Mouse (Mus musculus): Measurements from ENCODE around the gene Rab25. TPM values are rescaled to one million over a fixed set of nuclear protein-coding genes. Genes with fewer than 3 reads are reported as not detected.

The Rab25 gene
- polyA plus RNA-seq, 1 experiment from 2014 or later: 0.70 TPM

GRCm38 (mm10) chr3:88538271-88539145 lies 9.6 kb downstream of the Rab25 start:
- Histone ChIP-seq H3K36me3 (peaks cover 15% of the 10 kb centered on the region; the same call in 1 of the 2 replicates), H3K4me3 (no peak overlapping the region), H3K4me1 (peaks cover 55% of the 10 kb centered on the region), H3K4me2 (no peak overlapping the region), H3K9ac (0 out of 2 replicates have a peak overlapping the region, but pooled peaks have one; percentile 6), H3K27ac (no peak overlapping the region), H3K9me3 (replicated peaks) (no peaks in the 10 kb centered on the region), H3K27me3 (replicated peaks) (peaks cover 12% of the 10 kb centered on the region; the same call in 1 of the 2 replicates)
- 62% methylated on average over 9 of the region's 9 CpGs for WGBS (ENCODE audit: insufficient replicate concordance)
- ATAC-seq: no peak

DNA sequence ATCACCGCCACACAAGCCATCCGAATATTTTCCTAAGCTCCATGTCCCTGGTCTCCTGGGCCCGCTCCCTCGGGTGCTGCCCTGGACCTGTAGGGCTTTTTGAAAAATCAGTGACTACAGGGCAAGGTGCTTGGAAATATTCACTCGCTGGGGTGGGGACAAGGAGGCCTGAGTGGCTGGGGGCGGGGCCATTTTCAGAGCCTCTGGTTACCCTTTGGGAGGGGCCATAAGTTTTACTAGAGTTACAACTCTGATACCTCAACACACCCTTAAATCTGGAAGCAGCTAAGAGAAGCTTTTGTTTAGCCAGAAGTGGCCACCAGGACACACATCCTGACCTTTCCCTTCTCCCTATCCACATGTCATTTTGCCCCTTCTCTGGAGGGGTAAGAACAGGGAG lies 11.0 kb downstream of the Rab25 start:
- peak overlapping the region; percentile 71; the same call in 1 of the 2 replicates for H3K9ac ChIP-seq
- H3K27me3 ChIP-seq (replicated peaks): peaks cover 22% of the 10 kb centered on the region
- H3K4me1 ChIP-seq: peaks cover 64% of the 10 kb centered on the region
- peak overlapping the region; percentile 64 for H3K4me3 ChIP-seq
- 0 out of 2 replicates have a peak overlapping the region, but pooled peaks have one; percentile 61 for H3K27ac ChIP-seq
- peaks cover 15% of the 10 kb centered on the region; the same call in 1 of the 2 replicates for H3K36me3 ChIP-seq
- WGBS (ENCODE audit: insufficient replicate concordance): 72% methylated on average over 6 of the region's 6 CpGs
- H3K9me3 ChIP-seq (replicated peaks): no peaks in the 10 kb centered on the region
- peak overlapping the region; percentile 99 for H3K4me2 ChIP-seq
- ATAC-seq: no peak

- Histone ChIP-seq H3K27me3 (replicated peaks) (peaks cover 22% of the 10 kb centered on the region), H3K9me3 (replicated peaks) (no peaks in the 10 kb centered on the region), H3K4me2 (peak overlapping the region; percentile 99), H3K4me3 (peak overlapping the region; percentile 64), H3K4me1 (peaks cover 70% of the 10 kb centered on the region), H3K36me3 (peaks cover 15% of the 10 kb centered on the region; the same call in 1 of the 2 replicates), H3K27ac (peak overlapping the region; percentile 72), H3K9ac (peak overlapping the region; percentile 71)
- peak; percentile 82 for ATAC-seq
- WGBS (ENCODE audit: insufficient replicate concordance): 2% methylated on average over 64 of the region's 64 CpGs
Observed at GRCm38 (mm10) chr3:88536103-88536930, 11.8 kb downstream of the Rab25 start.

- Histone ChIP-seq H3K36me3 (peaks cover 15% of the 10 kb centered on the region; the same call in 1 of the 2 replicates), H3K4me1 (peaks cover 78% of the 10 kb centered on the region), H3K9ac (peak overlapping the region; percentile 71; the same call in 1 of the 2 replicates), H3K27ac (no peak overlapping the region), H3K4me2 (peak overlapping the region; percentile 99), H3K27me3 (replicated peaks) (peaks cover 22% of the 10 kb centered on the region), H3K9me3 (replicated peaks) (no peaks in the 10 kb centered on the region), H3K4me3 (peak overlapping the region; percentile 64)
- 78% methylated on average over 4 of the region's 4 CpGs for WGBS (ENCODE audit: insufficient replicate concordance)
- ATAC-seq: no peak
Observed at GRCm38 (mm10) chr3:88535527-88535926, 12.6 kb downstream of the Rab25 start.

DNA sequence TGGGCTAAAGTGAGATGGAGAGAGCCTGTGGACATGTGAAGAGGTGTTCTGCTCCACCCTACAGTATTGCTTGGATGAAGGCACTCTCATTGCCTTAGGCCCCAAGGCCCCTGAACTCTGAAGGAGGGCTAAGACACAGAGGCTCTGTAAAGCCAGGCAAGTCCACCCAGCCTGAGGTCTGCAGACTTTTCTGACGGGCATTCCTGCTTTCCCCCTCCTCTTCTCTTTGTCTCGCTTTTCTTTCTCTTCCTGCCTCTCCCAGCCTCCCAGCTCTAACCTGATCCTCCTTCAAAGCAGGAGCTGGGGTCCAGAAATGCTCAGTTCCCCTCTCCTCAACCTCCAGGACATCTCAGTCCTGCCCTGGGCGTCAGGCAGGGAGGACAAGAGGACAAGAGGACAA lies 13.1 kb downstream of the Rab25 start:
- WGBS (ENCODE audit: insufficient replicate concordance): 58% methylated on average over 3 of the region's 3 CpGs
- no peak overlapping the region for H3K9ac ChIP-seq
- no peak overlapping the region for H3K27ac ChIP-seq
- H3K4me2 ChIP-seq: peak overlapping the region; percentile 99; the same call in 1 of the 2 replicates
- 0 out of 2 replicates have a peak overlapping the region, but pooled peaks have one; percentile 4 for H3K4me3 ChIP-seq
- no peak for ATAC-seq
- peaks cover 15% of the 10 kb centered on the region; the same call in 1 of the 2 replicates for H3K36me3 ChIP-seq
- H3K4me1 ChIP-seq: peaks cover 83% of the 10 kb centered on the region
- peaks cover 22% of the 10 kb centered on the region for H3K27me3 ChIP-seq (replicated peaks)
- H3K9me3 ChIP-seq (replicated peaks): no peaks in the 10 kb centered on the region

GRCm38 (mm10) chr3:88533706-88534105 lies 14.4 kb downstream of the Rab25 start:
- H3K36me3 ChIP-seq: peaks cover 15% of the 10 kb centered on the region; the same call in 1 of the 2 replicates
- no peak for ATAC-seq
- H3K4me2 ChIP-seq: peak overlapping the region; percentile 99
- H3K9me3 ChIP-seq (replicated peaks): no peaks in the 10 kb centered on the region
- no peak overlapping the region for H3K9ac ChIP-seq
- WGBS (ENCODE audit: insufficient replicate concordance): 10% methylated on average over 4 of the region's 5 CpGs
- H3K27me3 ChIP-seq (replicated peaks): peaks cover 22% of the 10 kb centered on the region
- H3K27ac ChIP-seq: no peak overlapping the region
- peaks cover 92% of the 10 kb centered on the region for H3K4me1 ChIP-seq
- H3K4me3 ChIP-seq: peak overlapping the region; percentile 74

DNA sequence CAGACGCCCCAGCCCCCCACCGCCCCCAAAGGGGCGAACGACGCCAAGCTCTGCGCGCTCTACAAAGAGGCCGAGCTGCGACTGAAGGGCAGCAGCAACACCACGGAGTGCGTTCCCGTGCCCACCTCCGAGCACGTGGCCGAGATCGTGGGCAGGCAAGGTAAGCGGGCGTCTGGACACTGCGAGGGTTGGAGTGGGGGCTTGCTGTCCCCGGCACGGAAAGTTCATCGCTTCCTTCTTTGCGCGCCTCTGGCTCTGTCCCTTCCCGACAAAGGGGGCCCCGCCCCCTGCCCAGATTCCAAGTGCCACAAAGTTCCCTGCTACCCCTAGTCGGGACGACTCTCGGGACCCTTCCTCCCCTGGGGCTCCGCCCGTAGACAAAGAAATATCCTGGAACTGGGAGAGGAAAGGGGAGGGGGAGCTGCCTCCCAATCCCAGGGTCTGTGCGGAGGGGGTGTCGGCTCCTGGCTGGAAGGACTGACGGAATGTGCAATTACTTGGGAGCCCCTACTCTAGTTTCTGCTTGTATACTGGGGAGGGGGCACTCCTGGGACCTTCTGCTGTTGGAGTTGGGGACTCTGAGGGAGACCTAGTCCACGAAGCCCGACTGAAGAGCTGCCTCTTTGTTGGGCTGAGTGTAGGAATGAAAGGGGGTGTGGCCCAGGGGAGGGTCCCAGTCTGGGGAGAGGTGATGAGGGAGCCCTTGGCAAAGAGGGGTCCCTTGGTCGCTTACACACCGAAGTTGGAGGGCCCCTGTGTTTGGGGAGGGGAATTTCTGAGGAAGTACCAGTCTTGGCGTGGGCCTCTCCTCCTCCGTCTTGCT lies 15.2 kb downstream of the Rab25 start:
- Histone ChIP-seq H3K9me3 (replicated peaks) (no peaks in the 10 kb centered on the region), H3K27ac (peak overlapping the region; percentile 66), H3K27me3 (replicated peaks) (peaks cover 22% of the 10 kb centered on the region), H3K4me1 (peaks cover 91% of the 10 kb centered on the region), H3K4me2 (peak overlapping the region; percentile 99), H3K36me3 (peaks cover 10% of the 10 kb centered on the region; the same call in 1 of the 2 replicates), H3K4me3 (peak overlapping the region; percentile 74), H3K9ac (peak overlapping the region; percentile 81)
- no peak for ATAC-seq
- WGBS (ENCODE audit: insufficient replicate concordance): 7% methylated on average over 36 of the region's 40 CpGs

DNA sequence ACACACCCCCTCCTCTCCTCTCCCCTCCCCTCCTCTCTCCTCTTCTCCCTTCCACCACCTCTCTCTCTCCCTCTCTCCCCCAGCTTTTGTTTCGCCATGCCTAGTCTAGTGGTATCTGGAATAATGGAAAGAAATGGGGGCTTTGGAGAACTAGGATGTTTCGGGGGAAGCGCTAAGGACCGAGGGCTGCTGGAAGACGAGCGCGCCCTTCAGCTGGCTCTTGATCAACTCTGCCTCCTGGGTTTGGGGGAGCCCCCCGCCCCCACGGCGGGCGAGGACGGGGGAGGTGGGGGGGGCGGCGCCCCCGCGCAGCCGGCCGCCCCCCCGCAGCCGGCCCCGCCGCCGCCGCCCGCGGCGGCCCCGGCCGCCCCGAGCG lies 15.8 kb downstream of the Rab25 start, which contains the start of gene Mex3a:
Mex3a (plus strand) TSS at position 97 of the 376 bp plus-strand sequence.
- Histone ChIP-seq H3K27ac (peak within 1 kb of the TSS; percentile 87), H3K9ac (peak within 1 kb of the TSS; percentile 81), H3K27me3 (replicated peaks) (peaks cover 22% of the 10 kb centered on the region), H3K4me3 (peak within 1 kb of the TSS; percentile 74), H3K4me2 (peak within 1 kb of the TSS; percentile 99), H3K4me1 (peaks cover 91% of the 10 kb centered on the region), H3K9me3 (replicated peaks) (no peaks in the 10 kb centered on the region), H3K36me3 (peaks cover 6% of the 10 kb centered on the region; the same call in 1 of the 2 replicates)
- ATAC-seq: no peak
- WGBS (ENCODE audit: insufficient replicate concordance): 1% methylated on average over 11 of the region's 31 CpGs

DNA sequence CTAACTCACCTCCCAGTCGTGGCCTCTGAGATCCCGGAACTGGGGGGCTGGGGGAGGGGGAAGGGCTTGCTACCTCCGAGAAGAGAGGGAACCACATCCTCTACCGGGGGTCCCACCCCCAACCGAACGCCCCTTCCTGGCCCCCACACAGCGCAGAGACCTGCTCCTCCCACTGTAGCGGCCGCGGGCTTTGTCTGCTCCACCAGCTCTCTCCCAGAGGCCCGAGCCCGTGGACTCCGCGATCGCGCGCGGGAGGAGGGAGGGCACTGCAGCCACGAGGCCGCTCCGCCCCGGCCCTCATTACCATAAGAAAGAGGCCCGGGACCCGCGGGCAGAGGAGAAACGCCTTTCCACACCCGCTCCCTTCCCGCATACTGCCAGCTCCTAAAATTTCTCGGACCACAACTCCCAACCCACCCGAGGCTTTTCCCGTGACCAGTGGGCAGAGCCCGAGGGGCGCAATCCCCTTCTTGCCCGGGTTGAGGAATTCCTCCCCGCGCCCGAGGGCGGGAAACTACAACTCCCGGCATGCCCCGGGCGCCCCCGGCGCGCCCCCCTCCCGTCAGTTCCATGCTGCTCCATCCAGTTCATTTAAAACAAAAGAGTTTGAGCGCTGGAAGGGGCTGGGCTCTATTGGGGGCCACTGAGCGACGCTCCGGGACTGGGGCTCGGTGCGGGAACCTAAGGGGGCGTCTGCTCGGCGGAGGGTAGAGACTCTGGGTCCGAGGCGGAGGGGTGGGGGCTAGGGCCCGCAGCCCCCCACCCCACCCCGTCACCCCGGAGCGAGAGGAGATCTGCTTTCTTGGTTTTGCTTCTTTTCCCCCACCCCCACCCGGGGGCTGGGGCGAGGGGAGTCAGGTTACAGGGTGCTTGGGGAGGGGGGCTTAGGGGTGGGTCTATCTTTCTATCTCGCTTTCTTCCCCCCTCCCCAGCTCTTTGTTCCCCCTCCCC lies 16.5 kb downstream of the Rab25 start:
- Histone ChIP-seq H3K4me1 (peaks cover 89% of the 10 kb centered on the region), H3K4me3 (peak overlapping the region; percentile 74), H3K36me3 (no peaks in the 10 kb centered on the region), H3K27ac (peak overlapping the region; percentile 87), H3K9ac (peak overlapping the region; percentile 81), H3K9me3 (replicated peaks) (no peaks in the 10 kb centered on the region), H3K4me2 (peak overlapping the region; percentile 99), H3K27me3 (replicated peaks) (peaks cover 22% of the 10 kb centered on the region)
- 2% methylated on average over 63 of the region's 63 CpGs for WGBS (ENCODE audit: insufficient replicate concordance)
- ATAC-seq: peak; percentile 63
